Mouse (Mus musculus) C2C12 (cell line): Measurements from ENCODE around the gene Nxn. TPM values are rescaled to one million over a fixed set of nuclear protein-coding genes. Genes with fewer than 3 reads are reported as not detected.
A peak's percentile ranks its signal among the peaks of the same experiment; 100 is the strongest.

ENCODE experiments used
- H3K27me3 ChIP-seq: one replicate; pipeline ENCODE4 v1.6.1; 2011; ENCODE audit not compliant: control insufficient read depth, insufficient read depth, insufficient read length
- H3K36me3 ChIP-seq: one replicate; pipeline ENCODE4 v1.6.1; 2011; ENCODE audit not compliant: control insufficient read depth, insufficient read depth
- H3K4me3 ChIP-seq: one replicate; pipeline ENCODE4 v1.5.1; 2011; ENCODE audit warnings: mild to moderate bottlenecking, control low read depth; ENCODE audit not compliant: poor library complexity, insufficient read depth, severe bottlenecking
- H3K79me2 ChIP-seq: one replicate; pipeline ENCODE4 v1.6.1; 2011; ENCODE audit not compliant: control insufficient read depth, insufficient read depth
- H3K79me3 ChIP-seq: one replicate; pipeline ENCODE4 v1.6.1; 2011; ENCODE audit warnings: low read depth, control low read depth
- H3ac ChIP-seq: one replicate; pipeline ENCODE3; 2011; ENCODE audit warnings: low read depth; ENCODE audit not compliant: control insufficient read depth, insufficient read length
- CEBPB ChIP-seq: IDR thresholded peaks from one replicate; pipeline ENCODE4 v1.6.1; 2011; ENCODE audit warnings: low read depth, mild to moderate bottlenecking, control low read depth, moderate library complexity
- CTCF ChIP-seq: IDR thresholded peaks from one replicate; pipeline ENCODE4 v1.5.1; 2011; ENCODE audit not compliant: control insufficient read depth, insufficient read depth, insufficient read length
- FOSL1 ChIP-seq: IDR thresholded peaks from one replicate; pipeline ENCODE4 v1.8.0; 2011; ENCODE audit warnings: mild to moderate bottlenecking, low read length; ENCODE audit not compliant: poor library complexity, insufficient read depth, severe bottlenecking
- MAX ChIP-seq: IDR thresholded peaks from one replicate; pipeline ENCODE4 v1.6.1; 2011; ENCODE audit warnings: mild to moderate bottlenecking, control low read depth
- MYOD1 ChIP-seq: IDR thresholded peaks from one replicate; pipeline ENCODE4 v1.6.1; 2011; ENCODE audit warnings: low read depth; ENCODE audit not compliant: control insufficient read depth, insufficient read length
- MYOG ChIP-seq: IDR thresholded peaks from one replicate; pipeline ENCODE4 v1.6.1; 2011; ENCODE audit not compliant: control insufficient read depth, insufficient read length; ENCODE audit errors: extremely low read depth
- USF1 ChIP-seq: IDR thresholded peaks from one replicate; pipeline ENCODE4 v1.6.1; 2011; ENCODE audit warnings: low read depth, mild to moderate bottlenecking, control low read depth, moderate library complexity
- polyA plus RNA-seq: library from polyadenylated mRNA; unstranded; fragments of >200 nt; fragmentation: generic; extraction: Trizol; gene quantifications from one replicate; pipeline ENCODE4 v1.2.1, GENCODE M21; 2012; ENCODE audit warnings: missing spikeins

The Nxn gene
- polyA plus RNA-seq, 1 experiment = 85.5 TPM

GRCm38 (mm10) chr11:76374491-76375185, 24.3 kb downstream of the Nxn start:
- Histone ChIP-seq H3K79me2 (peaks cover 94% of the 10 kb centered on the region), H3K36me3 (no peaks in the 10 kb centered on the region), H3K27me3 (no peaks in the 10 kb centered on the region), H3ac (peak overlapping the region; percentile 37), H3K79me3 (peaks cover 34% of the 10 kb centered on the region), H3K4me3 (no peak overlapping the region)
- TF ChIP-seq FOSL1 (no peak), USF1 (no peak), CEBPB (no peak), MYOG (no peak), MAX (peak; percentile 71), MYOD1 (no peak), CTCF (no peak)

- TF ChIP-seq CEBPB = no peak
- no peak for TF ChIP-seq USF1
- TF ChIP-seq FOSL1 = no peak
- no peak for TF ChIP-seq MYOD1
- TF ChIP-seq MYOG = no peak
- no peak for TF ChIP-seq CTCF
- TF ChIP-seq MAX = no peak
- no peaks in the 10 kb centered on the region for H3K36me3 ChIP-seq
- peaks cover 24% of the 10 kb centered on the region for H3K79me3 ChIP-seq
- no peaks in the 10 kb centered on the region for H3K27me3 ChIP-seq
- no peak overlapping the region for H3K4me3 ChIP-seq
- H3K79me2 ChIP-seq = peaks cover 94% of the 10 kb centered on the region
- H3ac ChIP-seq = no peak overlapping the region
Measured at GRCm38 (mm10) chr11:76372534-76372933, 26.4 kb downstream of the Nxn start.

- no peak overlapping the region for H3ac ChIP-seq
- no peak for TF ChIP-seq MYOD1
- TF ChIP-seq CEBPB = no peak
- no peak for TF ChIP-seq FOSL1
- no peak for TF ChIP-seq MAX
- TF ChIP-seq MYOG = no peak
- no peak for TF ChIP-seq CTCF
- TF ChIP-seq USF1 = no peak
Measured at GRCm38 (mm10) chr11:76372120-76372519, 26.8 kb downstream of the Nxn start.

GRCm38 (mm10) chr11:76370491-76370890, 28.4 kb downstream of the Nxn start:
- H3K79me2 ChIP-seq = peaks cover 91% of the 10 kb centered on the region
- H3ac ChIP-seq = no peak overlapping the region
- H3K4me3 ChIP-seq = no peak overlapping the region
- no peaks in the 10 kb centered on the region for H3K36me3 ChIP-seq
- H3K27me3 ChIP-seq = no peaks in the 10 kb centered on the region
- TF ChIP-seq MAX (no peak), USF1 (no peak), FOSL1 (no peak)
- peaks cover 22% of the 10 kb centered on the region for H3K79me3 ChIP-seq

More at GRCm38 (mm10) chr11:76372120-76372519, 26.8 kb downstream of the Nxn start:
- H3K36me3 ChIP-seq = no peaks in the 10 kb centered on the region
- H3K27me3 ChIP-seq = no peaks in the 10 kb centered on the region
- H3K4me3 ChIP-seq = no peak overlapping the region
- peaks cover 22% of the 10 kb centered on the region for H3K79me3 ChIP-seq
- H3K79me2 ChIP-seq = peaks cover 94% of the 10 kb centered on the region

- TF ChIP-seq MAX (no peak), CEBPB (no peak), USF1 (no peak), CTCF (no peak), MYOD1 (no peak), FOSL1 (no peak), MYOG (no peak)
- Histone ChIP-seq H3K79me2 (peaks cover 94% of the 10 kb centered on the region), H3K79me3 (peaks cover 15% of the 10 kb centered on the region), H3K27me3 (no peaks in the 10 kb centered on the region), H3ac (no peak overlapping the region), H3K4me3 (no peak overlapping the region), H3K36me3 (no peaks in the 10 kb centered on the region)
Measured at GRCm38 (mm10) chr11:76366720-76367119, 32.2 kb downstream of the Nxn start.

GRCm38 (mm10) chr11:76364038-76364437, 34.9 kb downstream of the Nxn start:
- TF ChIP-seq USF1 (no peak), MYOG (no peak), FOSL1 (no peak), MAX (no peak), CEBPB (no peak), CTCF (no peak), MYOD1 (no peak)
- H3ac ChIP-seq = no peak overlapping the region
- peaks cover 94% of the 10 kb centered on the region for H3K79me2 ChIP-seq
- no peak overlapping the region for H3K4me3 ChIP-seq
- H3K27me3 ChIP-seq = no peaks in the 10 kb centered on the region
- peaks cover 22% of the 10 kb centered on the region for H3K79me3 ChIP-seq
- no peaks in the 10 kb centered on the region for H3K36me3 ChIP-seq
